Mouse (Mus musculus): ENCODE measurements at regions not wholly inside any gene's neighbourhood (a gene's known extent, or its start where the extent isn't known, plus 50 kb on each side); places are given as distances from the start of the nearest gene placed in this dataset.
A peak's percentile ranks its signal among the peaks of the same experiment; 100 is the strongest.

DNA sequence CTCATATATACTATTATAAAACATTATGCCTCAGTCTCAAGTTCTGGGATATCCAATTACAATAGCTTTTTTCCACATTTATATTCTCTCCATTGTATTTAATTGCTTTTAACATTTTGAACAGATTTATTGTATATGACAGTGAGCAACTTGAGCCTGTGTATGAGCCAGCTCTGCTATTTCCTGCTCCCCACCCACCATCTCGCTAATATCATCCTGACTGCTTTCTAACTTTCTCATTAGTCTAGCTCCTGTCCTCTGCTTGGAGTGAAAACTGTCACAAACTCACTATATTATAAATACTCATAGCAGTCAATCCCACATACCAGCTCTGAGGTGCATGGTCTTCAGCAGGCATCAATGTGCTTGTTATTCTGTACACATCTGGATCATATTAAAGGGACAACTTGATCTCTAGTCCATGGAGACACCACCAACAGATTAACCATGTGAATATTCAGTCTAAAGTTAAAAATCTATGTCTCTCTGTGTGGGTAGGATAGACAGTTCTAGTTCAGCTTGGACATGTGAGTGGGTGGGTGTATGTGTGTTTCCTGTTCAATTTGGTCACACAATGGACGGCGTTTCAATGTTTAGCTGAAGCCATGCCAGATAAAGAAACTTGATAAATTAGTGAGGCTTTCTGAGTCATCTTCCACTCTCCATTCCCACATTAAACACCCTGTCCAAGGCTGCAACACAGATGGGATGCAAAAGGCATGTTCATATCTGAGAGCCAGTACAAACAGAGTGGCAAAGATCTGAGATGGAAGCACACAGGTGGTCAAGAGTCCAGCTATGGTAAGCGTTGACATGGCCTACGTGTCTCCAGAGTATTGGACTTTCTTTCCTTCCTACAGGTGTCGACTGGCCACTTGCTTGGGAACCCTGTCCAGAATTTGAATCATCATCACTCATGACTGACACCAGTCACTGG, 616.1 kb upstream of the Clint1 start:
- no peak for DNase-seq

DNA sequence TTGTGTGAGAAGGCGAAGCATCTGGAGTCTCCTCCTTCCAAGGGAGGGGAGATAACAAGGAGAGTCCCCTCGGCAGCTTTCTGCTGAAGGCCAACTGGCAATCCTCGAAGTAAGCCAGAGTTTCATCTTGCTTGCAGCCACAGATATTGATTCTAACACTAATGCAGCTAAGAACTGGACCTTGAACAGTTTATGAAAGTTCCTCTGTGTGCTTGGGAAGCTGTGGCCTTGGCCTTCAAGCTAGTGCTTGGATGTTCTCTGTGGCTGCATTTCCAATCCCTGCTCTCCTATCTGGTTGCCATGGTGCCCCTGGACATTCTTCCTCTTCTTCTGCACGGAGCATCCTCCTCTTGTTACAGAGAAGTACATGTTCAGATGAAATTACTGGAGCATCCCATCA, 614.8 kb upstream of the Clint1 start:
- no peak for DNase-seq
- intact Hi-C loops (cut with DNase I; ENCODE audit: low total_unique reads): no loop called here

More for the DNA sequence above, 616.1 kb upstream of the Clint1 start:
- intact Hi-C loops (cut with DNase I; ENCODE audit: low total_unique reads): no loop called here

DNA sequence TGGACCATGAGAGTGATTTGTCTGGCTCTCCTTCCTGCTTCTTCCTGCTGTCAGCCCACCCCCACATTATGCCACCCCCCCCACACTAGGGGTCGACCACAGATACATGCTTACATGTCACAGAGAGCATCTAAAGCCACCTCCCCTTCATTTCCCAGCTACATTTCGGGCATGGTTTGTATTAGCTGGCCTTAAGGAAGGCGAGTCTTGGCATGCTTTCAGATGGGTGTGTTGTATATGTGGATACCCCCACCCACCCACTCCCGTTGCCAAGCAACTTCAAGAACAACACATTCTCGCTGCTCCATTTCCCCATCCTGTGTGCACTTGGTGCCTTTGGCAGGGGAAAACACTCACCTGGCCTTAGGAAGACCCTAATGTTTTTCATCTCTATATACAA, 612.8 kb upstream of the Clint1 start:
- intact Hi-C loops (cut with DNase I; ENCODE audit: low total_unique reads): no loop called here
- no peak for DNase-seq

DNA sequence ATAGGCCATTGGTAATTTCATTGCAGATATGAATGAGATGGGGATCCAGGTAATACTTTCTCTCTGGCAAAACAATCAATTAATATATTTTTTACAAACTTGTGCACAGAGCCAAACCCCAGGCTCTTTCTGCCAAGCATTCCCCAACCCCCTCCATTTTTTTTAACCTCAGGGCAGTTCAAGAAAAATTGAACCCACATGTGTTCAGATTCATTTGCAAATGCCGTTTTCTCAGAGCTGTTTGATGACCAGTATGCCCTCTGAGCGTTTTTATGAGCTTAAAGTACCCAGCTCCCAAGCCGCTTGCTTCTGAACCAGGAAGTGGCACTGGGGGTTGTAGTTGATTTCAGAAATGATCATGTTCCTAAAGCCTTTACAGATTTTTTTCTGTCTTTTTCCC, 611.4 kb upstream of the Clint1 start:
- DNase-seq: no peak
- intact Hi-C loops (cut with DNase I; ENCODE audit: low total_unique reads): no loop called here

DNA sequence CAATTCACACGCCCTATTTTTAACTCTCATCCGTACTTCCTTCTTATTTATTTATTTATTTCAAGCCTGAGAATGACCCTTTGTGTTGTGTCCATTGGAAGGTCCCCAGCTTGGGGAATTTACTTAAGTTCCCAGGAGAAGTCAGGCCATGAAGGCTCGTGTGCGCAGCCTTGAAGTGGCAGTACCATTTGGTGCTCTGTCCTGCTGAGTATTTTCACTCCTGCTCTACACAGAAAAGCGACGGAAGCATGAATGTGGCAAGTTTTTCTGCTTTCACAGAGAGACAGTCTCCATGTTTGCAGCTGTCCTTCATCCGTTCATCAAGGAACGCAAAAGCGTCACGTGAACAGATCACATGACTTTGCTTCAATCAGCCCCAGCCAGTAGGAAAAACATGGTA, 610.2 kb upstream of the Clint1 start:
- intact Hi-C loops (cut with DNase I; ENCODE audit: low total_unique reads): no loop called here
- no peak for DNase-seq

DNA sequence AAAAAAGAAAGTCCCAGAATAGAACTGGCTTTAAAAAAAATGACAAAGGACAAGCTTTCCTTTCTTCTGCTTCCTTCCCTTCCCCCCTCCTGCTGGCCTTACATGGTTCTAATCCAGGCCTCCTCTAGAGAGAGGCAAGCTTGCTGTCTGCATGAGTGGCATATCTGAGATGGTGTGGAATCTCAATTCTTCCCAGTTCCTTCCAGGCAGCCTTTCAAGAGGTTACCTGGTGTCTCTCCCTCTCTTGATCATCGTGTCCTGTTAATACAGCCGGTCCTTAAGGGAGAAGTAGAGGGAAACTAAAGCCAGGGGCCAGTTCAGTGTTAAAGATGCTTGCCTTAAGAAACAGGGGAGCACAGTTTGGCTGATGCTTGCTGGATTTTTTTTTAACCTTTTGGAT, 607.1 kb upstream of the Clint1 start:
- intact Hi-C loops (cut with DNase I; ENCODE audit: low total_unique reads): no loop called here
- no peak for DNase-seq

DNA sequence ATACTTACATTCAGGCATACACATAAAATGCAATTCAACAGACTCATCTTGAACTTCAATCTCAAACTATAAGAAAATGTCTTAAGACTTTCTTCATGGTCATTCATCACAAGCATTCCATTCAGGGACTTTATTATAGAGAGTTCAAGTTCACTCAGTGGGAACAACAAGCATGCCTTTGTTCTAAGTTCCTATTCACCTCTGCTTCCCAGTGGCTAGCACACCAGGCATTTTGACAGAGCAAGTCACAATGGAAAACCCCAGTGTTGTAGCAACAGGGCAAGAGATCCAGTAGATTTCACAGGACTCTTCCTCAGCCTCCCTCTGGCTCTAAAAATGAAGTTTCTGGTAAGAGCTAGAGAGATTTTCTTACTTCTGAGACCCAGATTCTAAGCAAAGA, 595.8 kb upstream of the Clint1 start:
- intact Hi-C loops (cut with DNase I; ENCODE audit: low total_unique reads): no loop called here
- DNase-seq: no peak

DNA sequence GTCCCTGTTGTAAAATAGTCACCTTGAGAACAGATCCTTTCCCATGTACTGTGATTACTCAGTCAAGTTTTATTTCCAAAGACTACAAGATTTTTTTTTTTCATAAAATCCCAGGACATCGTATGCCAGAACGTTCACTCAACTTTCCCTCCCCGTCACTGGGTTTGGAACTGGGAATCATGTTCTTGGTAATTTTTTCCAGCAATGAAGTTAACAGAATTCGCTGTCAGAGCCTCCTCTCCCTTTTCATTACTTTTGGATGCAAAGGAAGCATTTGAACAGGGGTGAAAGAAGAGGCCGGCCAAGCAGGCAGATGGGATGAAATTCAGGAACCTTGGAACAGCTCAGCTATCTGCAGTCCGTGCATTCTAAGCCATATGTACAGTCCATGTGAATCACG, 589.7 kb upstream of the Clint1 start:
- intact Hi-C loops (cut with DNase I; ENCODE audit: low total_unique reads): no loop called here
- DNase-seq: no peak

DNA sequence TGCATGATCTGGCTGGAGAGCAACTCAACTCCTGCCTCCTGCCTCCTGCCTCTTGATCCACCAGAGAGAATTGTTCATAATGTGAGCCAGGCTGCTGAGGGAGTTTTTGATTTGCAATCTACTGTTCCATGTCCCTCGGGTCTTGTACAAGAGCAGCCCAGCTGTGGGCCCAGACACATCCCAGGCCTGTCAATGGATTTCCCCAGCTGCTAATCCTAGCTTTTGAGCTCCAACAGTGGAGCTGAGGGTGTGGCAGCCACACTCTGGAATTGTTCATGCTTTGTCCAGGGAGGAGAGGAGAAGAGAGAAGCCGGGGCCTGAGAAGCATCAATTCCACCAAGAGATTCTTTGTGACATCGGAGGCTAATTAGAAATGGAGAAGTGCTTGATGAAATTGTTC, 587.9 kb upstream of the Clint1 start:
- intact Hi-C loops (cut with DNase I; ENCODE audit: low total_unique reads): no loop called here
- DNase-seq: peak; percentile 56

DNA sequence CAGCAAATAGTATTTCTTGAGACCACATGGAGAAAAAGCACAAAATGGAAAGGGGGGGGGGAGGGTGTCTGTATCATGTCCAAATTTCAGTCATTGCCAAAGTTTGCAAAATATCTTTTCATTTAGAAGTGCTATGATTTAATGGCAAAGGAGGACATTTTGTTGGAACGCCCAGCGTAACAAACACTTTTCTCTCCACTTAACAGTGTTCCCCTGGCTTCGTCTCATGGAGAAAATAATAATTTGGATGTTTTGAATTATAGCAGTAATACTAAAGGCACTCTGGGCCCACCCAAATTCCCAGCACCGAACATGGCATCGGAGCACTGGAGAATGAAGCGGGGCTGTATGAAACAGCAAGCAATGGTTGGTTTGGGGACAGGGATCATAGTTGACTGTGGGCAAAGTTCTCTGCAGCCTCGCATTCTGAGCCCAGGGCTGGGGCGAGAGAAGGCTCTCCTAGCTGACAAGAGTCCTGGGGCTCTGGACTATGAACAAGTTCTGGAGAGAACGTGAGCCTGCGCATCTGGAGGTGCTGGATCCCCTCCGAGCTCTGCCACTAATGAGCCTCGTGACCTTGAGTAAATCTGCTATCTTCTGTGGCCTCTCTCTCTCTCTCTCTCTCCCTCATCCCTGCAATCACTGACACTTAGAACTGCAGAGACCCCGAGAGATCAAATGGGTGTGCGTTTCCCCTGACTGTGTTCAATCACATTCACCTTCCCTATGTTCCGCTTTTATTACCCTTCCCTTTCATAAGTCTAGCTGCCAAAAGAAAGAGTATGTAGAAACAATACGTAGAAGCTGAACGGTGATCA, 586.5 kb upstream of the Clint1 start:
- intact Hi-C loops (cut with DNase I; ENCODE audit: low total_unique reads): no loop called here
- peak; percentile 56 for DNase-seq

DNA sequence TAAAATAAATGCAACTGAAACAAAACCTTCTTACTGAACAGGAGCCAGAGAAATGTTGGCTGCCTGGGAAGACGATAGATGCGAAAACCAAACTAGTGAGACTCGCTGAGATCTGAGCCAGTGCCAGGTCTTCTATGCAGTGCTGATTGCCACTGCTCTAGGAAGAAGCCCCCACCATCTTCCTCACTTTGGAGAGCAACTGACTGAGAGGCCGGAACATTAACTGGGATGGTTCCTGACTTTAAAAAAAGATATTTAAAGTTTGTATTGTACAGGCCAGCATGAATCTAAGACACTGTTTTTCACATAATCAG, 585.9 kb upstream of the Clint1 start:
- intact Hi-C loops (cut with DNase I; ENCODE audit: low total_unique reads): no loop called here
- DNase-seq: peak; percentile 40

DNA sequence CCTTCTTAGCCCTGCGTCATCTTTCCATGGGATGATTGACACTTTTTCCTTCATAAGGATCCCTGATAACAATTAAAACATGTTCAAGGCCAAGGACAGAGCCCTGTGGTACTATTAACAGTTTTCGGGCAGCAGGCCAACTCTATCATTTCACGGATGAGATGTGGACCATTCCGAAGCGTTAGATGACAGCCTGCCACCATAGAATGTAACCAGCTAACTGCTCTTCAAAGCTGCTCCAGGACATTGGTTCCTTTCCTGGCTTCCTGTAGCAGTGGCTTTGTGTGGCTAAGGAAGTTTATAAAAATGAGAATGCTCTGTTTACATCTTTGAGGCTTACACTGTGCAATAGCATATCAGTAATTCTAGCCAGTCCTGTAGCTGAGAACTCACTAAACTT, 582.6 kb upstream of the Clint1 start:
- DNase-seq: no peak
- intact Hi-C loops (cut with DNase I; ENCODE audit: low total_unique reads): no loop called here

DNA sequence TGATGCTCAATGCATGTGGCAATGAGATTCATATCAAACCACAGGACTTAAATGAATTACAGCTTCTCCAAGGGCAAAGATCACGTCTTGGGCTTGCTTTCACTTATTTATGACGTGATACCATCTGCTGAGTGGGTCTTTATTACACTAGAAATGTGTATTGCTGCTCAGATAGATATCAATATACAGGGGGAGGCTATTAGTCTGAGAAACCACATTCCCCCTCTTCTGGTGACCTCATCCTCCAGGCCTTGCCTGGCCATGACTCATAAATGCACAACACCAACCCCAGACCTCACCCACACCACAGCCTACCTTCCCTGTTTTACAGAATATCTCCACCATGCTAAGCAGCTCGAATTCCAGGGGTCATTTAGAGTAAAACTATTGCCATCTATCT, 580.6 kb upstream of the Clint1 start:
- intact Hi-C loops (cut with DNase I; ENCODE audit: low total_unique reads): no loop called here
- no peak for DNase-seq

DNA sequence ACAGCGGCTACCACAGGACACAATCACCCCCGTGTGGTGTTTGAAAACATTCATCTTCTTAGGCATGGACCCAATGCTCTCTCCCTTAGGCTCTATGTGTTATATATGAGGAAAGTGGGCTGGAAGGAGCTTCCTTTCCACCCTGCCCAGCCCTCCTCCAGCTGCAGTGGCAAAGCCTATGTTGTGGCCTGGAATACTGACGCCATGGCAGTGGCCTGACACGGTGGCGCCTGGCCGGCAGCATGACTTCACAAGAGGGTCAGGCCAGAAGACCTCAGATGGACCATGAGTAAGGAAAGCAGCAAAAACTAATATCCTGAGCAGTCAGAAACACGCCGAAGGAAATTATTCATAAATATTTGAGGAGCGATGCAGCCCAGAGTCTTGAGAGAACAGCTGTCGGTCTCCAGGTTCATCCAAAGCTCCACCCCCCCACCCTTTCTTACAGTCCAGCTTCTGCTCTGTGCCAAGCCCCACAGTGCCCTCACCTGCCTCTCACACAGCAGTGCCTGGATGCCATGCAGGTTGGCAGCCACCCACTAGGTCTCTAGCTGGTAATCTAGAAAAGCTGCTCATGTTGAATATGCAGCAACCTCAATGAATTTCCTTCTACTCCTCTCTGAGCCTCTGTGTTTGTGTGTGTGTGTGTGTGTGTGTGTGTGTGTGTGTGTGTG, 577.3 kb upstream of the Clint1 start:
- peak; percentile 54 for DNase-seq
- intact Hi-C loops (cut with DNase I; ENCODE audit: low total_unique reads): no loop called here

DNA sequence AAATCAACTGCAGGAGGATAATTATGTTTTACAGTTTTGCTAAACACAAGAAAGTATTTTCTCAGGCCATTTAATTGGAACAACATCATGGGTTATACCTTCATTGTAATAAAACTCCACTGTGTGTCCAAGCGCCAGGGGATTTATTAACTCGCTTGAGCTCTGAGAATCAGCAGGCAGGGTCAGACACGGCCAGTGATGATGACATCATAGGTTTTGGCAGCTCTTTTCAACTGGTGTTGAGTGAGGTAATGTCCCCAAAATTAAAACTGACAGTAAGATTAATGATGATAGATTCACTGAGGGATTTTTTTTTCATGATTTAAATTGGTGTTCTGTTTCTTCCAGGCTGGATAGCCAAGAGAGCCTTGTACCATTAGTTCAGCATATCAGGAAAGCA, 576.7 kb upstream of the Clint1 start:
- intact Hi-C loops (cut with DNase I; ENCODE audit: low total_unique reads): no loop called here
- DNase-seq: peak; percentile 36

DNA sequence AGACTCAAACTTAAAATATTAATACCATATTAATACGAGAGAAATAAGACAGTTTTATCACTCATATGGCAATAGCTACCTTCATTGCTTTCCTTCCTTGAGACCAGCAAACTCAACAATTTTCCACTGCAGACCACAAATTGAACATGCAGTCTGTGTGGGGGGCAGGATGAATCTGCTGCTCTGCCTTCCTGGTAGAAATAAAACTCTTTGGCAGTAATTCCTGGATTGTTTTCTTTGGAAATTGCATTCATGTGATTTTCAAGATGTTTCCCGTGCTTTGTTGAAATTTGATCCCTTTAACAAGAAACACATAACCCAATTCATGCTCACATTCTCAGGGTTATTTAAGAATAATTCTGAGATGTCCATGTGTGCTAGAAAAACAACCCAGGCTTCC, 555.1 kb upstream of the Clint1 start:
- intact Hi-C loops (cut with DNase I; ENCODE audit: low total_unique reads): no loop called here
- DNase-seq: no peak

DNA sequence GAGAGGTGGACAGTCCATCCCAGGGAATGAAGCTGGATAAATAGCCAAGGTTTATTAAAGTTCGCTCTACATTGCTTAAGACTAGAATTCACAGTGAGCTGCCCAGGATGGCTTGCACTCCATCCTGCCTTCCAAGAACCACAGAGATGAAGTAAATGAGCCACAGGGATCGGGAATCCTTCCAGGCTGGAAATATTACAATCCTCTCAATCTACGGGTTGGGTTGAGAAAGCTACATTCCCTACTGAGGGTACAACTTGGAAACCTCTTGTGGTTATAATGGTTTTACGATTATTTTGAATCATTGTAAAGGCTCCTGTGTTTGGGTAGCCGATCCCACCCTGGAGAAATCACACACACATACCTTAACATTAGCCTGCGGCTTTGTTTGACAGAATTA, 539.9 kb upstream of the Clint1 start:
- intact Hi-C loops (cut with DNase I; ENCODE audit: low total_unique reads): no loop called here
- DNase-seq: no peak

DNA sequence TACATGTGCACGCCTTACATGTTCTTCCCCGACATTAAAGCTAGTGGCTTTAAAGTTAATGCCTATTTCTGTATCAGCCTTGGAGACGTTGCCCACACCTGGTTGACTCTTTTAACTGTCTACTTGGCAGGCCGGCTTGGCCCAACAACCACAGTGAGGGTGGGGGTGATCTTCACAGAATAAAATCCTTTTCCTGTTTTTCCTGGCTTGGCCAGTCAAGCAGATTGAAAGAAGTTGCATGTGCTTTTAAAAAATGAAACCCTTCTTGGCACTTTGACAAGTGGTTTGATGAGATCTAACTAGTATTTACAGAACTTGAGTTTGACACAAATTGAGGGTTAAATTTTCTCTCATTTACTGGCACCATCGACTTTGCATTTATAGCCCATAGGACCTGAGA, 528.1 kb upstream of the Clint1 start:
- DNase-seq: no peak
- intact Hi-C loops (cut with DNase I; ENCODE audit: low total_unique reads): no loop called here

DNA sequence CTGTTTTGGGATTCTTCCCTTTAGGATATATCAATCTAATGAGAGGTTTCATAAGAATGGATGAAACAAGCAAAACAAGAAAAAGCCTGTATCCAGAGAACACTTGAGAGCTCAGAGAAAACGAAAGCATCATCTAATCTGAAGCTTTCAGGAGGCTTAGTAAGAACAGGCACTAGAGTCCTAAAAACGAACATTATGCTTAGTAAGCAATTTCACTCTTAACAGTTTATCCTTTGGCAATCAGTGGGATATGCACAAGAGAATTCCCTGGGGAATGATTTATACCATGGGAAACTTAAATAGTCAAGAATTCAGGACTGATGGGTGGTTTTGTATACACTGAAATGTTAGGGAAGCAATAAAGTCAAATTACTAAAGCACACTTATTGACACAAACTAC, 521.5 kb upstream of the Clint1 start:
- no peak for DNase-seq
- intact Hi-C loops (cut with DNase I; ENCODE audit: low total_unique reads): no loop called here

DNA sequence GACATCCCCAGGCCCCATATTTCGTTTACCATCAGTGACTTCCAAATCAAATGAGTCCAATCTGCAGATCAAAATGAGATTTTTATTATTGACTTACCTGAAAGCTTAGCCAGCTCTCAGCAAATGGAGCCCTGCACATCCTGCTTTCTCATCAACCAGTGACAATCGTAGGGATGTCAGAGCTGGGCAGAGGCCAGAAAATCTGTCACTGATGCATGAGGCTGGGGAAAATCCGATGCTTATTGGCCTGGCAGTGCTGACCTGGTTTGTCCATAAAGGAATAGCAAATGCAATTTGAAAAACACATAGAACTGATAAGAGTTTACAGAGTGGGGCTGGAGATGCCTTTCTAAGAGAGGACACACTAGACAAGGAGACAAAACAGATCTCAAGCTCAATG, 518.1 kb upstream of the Clint1 start:
- DNase-seq: no peak

DNA sequence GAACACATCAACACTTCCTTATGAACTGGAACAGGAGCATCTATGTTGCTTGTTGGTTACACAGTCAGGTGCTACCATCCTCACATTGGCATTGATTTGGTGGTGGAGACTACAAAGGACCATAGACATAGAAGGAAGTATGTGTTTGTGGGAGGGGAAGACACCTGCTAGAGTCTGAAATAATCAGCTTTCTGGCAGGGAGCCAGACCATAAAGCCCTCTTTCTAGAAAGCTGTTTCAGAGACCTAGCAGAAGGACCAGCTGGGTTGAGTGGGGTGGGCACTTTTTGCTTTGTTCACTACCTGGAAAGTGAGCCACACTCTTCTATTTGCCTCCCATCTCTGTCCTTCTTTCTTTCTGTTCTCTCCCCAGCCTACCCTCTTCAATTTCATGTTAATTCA, 502.5 kb upstream of the Clint1 start:
- intact Hi-C loops (cut with DNase I; ENCODE audit: low total_unique reads): no loop called here
- no peak for DNase-seq

More for the DNA sequence above, 518.1 kb upstream of the Clint1 start:
- intact Hi-C loops (cut with DNase I; ENCODE audit: low total_unique reads): no loop called here
